Mouse (Mus musculus) embryonic fibroblast, embryonic 13.5 days (primary cell): ENCODE measurements around the gene Tspan7.

Experiments
- CTCF ChIP-seq: IDR thresholded peaks from 2 replicates; pipeline ENCODE4 v1.5.1; 2011; ENCODE audit warnings: mild to moderate bottlenecking, control low read depth, low read length, moderate library complexity, borderline replicate concordance; ENCODE audit not compliant: insufficient read depth
- POLR2A ChIP-seq: IDR thresholded peaks from 2 replicates; pipeline ENCODE4 v1.6.1; 2011; ENCODE audit warnings: low read depth, mild to moderate bottlenecking, control low read depth, low read length, moderate library complexity

- no peak for TF ChIP-seq CTCF
- no peak for TF ChIP-seq POLR2A
These were observed 64.8 kb downstream of the Tspan7 start for GRCm38 (mm10) chrX:10549708-10550107.
